Mouse (Mus musculus): ENCODE data around the gene H2-Aa.
"Not testable (repeated sequence)": the region's sequence is repeated elsewhere in the genome, so short reads cannot be mapped to it uniquely, and the experiment has no call there.

Gene H2-Aa

GRCm38 (mm10) chr17:34287648-34288047, at the start of gene H2-Aa:
Gene H2-Aa (minus strand): TSS chr17:34287823.
- peak; percentile 55 to 64 for DNase-seq (ENCODE audit: low spot score in 2 of 2)

- no peak for DNase-seq (ENCODE audit: low spot score in 2 of 2)
Measured at GRCm38 (mm10) chr17:34331200-34331599, 43.6 kb upstream of the H2-Aa start.

GRCm38 (mm10) chr17:34329807-34330206, 42.2 kb upstream of the H2-Aa start:
- no peak for DNase-seq (ENCODE audit: low spot score in 2 of 2)

GRCm38 (mm10) chr17:34326373-34326772, 38.8 kb upstream of the H2-Aa start:
- no peak for DNase-seq (ENCODE audit: low spot score in 2 of 2)

GRCm38 (mm10) chr17:34325436-34325835, 37.8 kb upstream of the H2-Aa start, which contains the start of gene H2-Eb2:
Gene H2-Eb2 (plus strand): TSS chr17:34325665.
- no peak for DNase-seq (ENCODE audit: low spot score in 2 of 2)

- DNase-seq (ENCODE audit: low spot score in 2 of 2): no peak
Measured at GRCm38 (mm10) chr17:34317275-34317674, 29.7 kb upstream of the H2-Aa start.

- no peak for DNase-seq (ENCODE audit: low spot score in 2 of 2)
Measured at GRCm38 (mm10) chr17:34316697-34317096, 29.1 kb upstream of the H2-Aa start.

GRCm38 (mm10) chr17:34315512-34315911, 27.9 kb upstream of the H2-Aa start:
- DNase-seq (ENCODE audit: low spot score in 2 of 2): no peak

- no peak for DNase-seq (ENCODE audit: low spot score in 2 of 2)
Measured at GRCm38 (mm10) chr17:34314286-34314685, 26.7 kb upstream of the H2-Aa start.

- peak; percentile 29 to 43 for DNase-seq (ENCODE audit: low spot score in 2 of 2)
Measured at GRCm38 (mm10) chr17:34313393-34313792, 25.8 kb upstream of the H2-Aa start.

GRCm38 (mm10) chr17:34312185-34312584, 24.6 kb upstream of the H2-Aa start:
- DNase-seq (ENCODE audit: low spot score in 2 of 2): no peak

GRCm38 (mm10) chr17:34310526-34310925, 22.9 kb upstream of the H2-Aa start:
- not testable (repeated sequence) for DNase-seq (ENCODE audit: low spot score in 2 of 2)

- peak; percentile 59 to 65 for DNase-seq (ENCODE audit: low spot score in 2 of 2)
Measured at GRCm38 (mm10) chr17:34309683-34310385, 22.2 kb upstream of the H2-Aa start.

GRCm38 (mm10) chr17:34309225-34309624, 21.6 kb upstream of the H2-Aa start:
- DNase-seq (ENCODE audit: low spot score in 2 of 2): no peak

GRCm38 (mm10) chr17:34308161-34308560, 20.5 kb upstream of the H2-Aa start:
- no peak for DNase-seq (ENCODE audit: low spot score in 2 of 2)

GRCm38 (mm10) chr17:34307216-34307615, 19.6 kb upstream of the H2-Aa start:
- no peak for DNase-seq (ENCODE audit: low spot score in 2 of 2)

- no peak for DNase-seq (ENCODE audit: low spot score in 2 of 2)
Measured at GRCm38 (mm10) chr17:34306407-34306806, 18.8 kb upstream of the H2-Aa start.

- DNase-seq (ENCODE audit: low spot score in 2 of 2): peak; percentile 81 to 85
Measured at GRCm38 (mm10) chr17:34305380-34306030, 17.9 kb upstream of the H2-Aa start, which contains the start of gene H2-Eb1. Gene H2-Eb1 (plus strand): TSS chr17:34305867.

- DNase-seq (ENCODE audit: low spot score in 2 of 2): peak; percentile 43 to 67
Measured at GRCm38 (mm10) chr17:34304751-34305150, 17.1 kb upstream of the H2-Aa start.

- DNase-seq (ENCODE audit: low spot score in 2 of 2): no peak
Measured at GRCm38 (mm10) chr17:34303789-34304188, 16.2 kb upstream of the H2-Aa start.

- DNase-seq (ENCODE audit: low spot score in 2 of 2): no peak
Measured at GRCm38 (mm10) chr17:34301670-34302190, 14.1 kb upstream of the H2-Aa start.

GRCm38 (mm10) chr17:34300691-34301566, 13.3 kb upstream of the H2-Aa start:
- DNase-seq (ENCODE audit: low spot score in 2 of 2): no peak
